Mouse (Mus musculus) hindbrain, embryonic 15.5 days (tissue): ENCODE data around the gene Als2cr12. TPM values are rescaled to one million over a fixed set of nuclear protein-coding genes. Genes with fewer than 3 reads are reported as not detected.

Experiments
- polyA plus RNA-seq: library from polyadenylated mRNA; unstranded; fragments of >200 nt; fragmentation: Nextera tagmentation; extraction: Ambion mirVana; gene quantifications from 2 replicates; pipeline ENCODE4 v1.2.1, GENCODE M21; 2015

Als2cr12 gene
- polyA plus RNA-seq, 1 experiment from 2014 or later: not detected

Other genes starting within 250 kb of the Als2cr12 start
- gene Orc2, start 190.9 kb downstream of the Als2cr12 start, polyA plus RNA-seq: 21.7 and 22.3 TPM in 2 replicates
- 12.9 and 14.5 TPM in 2 replicates for gene Fam126b, start 109.7 kb downstream of the Als2cr12 start, polyA plus RNA-seq
- gene Ndufb3, start 109.6 kb downstream of the Als2cr12 start, polyA plus RNA-seq: 174 and 195 TPM in 2 replicates
- 17.2 and 17.3 TPM in 2 replicates for gene Cflar, start 15.5 kb upstream of the Als2cr12 start, polyA plus RNA-seq
- gene Casp8, start 99.4 kb upstream of the Als2cr12 start, polyA plus RNA-seq: 6.6 TPM in 2 replicates